Mouse (Mus musculus): ENCODE data around the gene Kctd11. TPM values are rescaled to one million over a fixed set of nuclear protein-coding genes. Genes with fewer than 3 reads are reported as not detected.

Kctd11 gene
- total and polyA plus RNA-seq, 3 experiments = 1.8 to 3.9 (median 2.1) TPM

DNA sequence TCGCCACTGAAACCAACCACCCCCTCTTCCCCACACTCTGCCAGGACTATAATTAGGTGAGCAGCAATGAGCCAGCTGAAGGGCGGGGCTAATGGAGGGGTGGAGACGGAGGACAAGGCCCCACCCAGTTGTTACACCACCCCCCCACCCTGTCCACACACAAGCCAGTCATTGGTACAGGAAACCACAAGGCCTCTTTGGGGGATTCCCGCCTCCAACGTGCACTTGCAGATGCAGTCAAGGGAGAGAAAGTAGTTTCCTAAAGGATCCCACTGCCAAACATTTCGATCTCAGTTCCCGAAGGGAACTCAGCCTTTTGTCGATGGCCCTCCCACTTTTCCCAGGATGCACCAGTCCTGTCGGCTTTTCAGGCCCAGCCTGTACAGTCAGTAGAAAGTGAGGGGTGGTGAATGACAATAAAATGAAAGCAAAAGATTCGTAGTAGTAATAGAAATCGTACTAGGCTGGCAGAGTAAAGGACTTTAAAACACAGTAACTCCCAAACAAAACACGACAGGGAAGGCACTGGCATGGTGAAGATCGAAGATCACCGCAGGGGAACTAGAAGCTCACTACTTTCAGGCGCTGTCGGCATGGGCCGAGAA lies 38.6 kb upstream of the Kctd11 start:
- peak; percentile 98 for DNase-seq (ENCODE audit: extremely low read depth)
- Histone ChIP-seq H3K27me3 (replicated peaks) (no peaks in the 10 kb centered on the region), H3K4me3 (replicated peaks in 1 of 3; ENCODE audit: low read depth in 2 of 3, low read length in 2 of 3, poor library complexity in 1 of 3) (peak overlapping the region; percentile 90 to 99 (median 95)), H3K4me1 (ENCODE audit: control insufficient read depth in 1 of 2, insufficient read depth in 2 of 2) (peaks cover 17 to 57% of the 10 kb centered on the region in 2 experiments), H3K9ac (ENCODE audit: insufficient read depth, low read depth) (peak overlapping the region; percentile 97), H3K79me2 (replicated peaks; ENCODE audit: control insufficient read depth, extremely low read depth, insufficient read depth, poor library complexity, severe bottlenecking) (peaks cover 51% of the 10 kb centered on the region), H3K9me3 (replicated peaks; ENCODE audit: low read length) (no peaks in the 10 kb centered on the region), H3K36me3 (replicated peaks in 1 of 2; ENCODE audit: control insufficient read depth in 1 of 2, insufficient read depth in 1 of 2, low read length in 1 of 2) (peaks cover 41 to 47% of the 10 kb centered on the region in 2 experiments), H3K27ac (ENCODE audit: insufficient read depth, low read depth) (peak overlapping the region; percentile 89), H3K4me2 (ENCODE audit: insufficient read depth, low read depth, poor library complexity, severe bottlenecking) (peak overlapping the region; percentile 67)
- peak; percentile 87 for TF ChIP-seq MAX (IDR thresholded peaks at IDR 0.05; ENCODE audit: low read length)
- no peak; the same call in 1 of the 2 replicates for TF ChIP-seq MAFK (IDR thresholded peaks at IDR 0.05; ENCODE audit: insufficient replicate concordance, low read length)
- no peak for TF ChIP-seq CTCF (conservative IDR thresholded peaks at IDR 0.05 in 1 of 2, IDR thresholded peaks at IDR 0.05 in 1 of 2; ENCODE audit: low read depth in 2 of 2, low read length in 2 of 2)
- no peak for TF ChIP-seq ZMIZ1 (IDR thresholded peaks at IDR 0.05; ENCODE audit: low read depth, low read length)
- TF ChIP-seq JUND (conservative IDR thresholded peaks at IDR 0.05; ENCODE audit: low read depth, low read length) = no peak
- peak; percentile 83 for TF ChIP-seq POLR2AphosphoS2 (IDR thresholded peaks at IDR 0.05; ENCODE audit: low read depth, low read length)
- TF ChIP-seq TBP (conservative IDR thresholded peaks at IDR 0.05; ENCODE audit: low read depth, low read length) = peak; percentile 91
- TF ChIP-seq USF1 (IDR thresholded peaks at IDR 0.05; ENCODE audit: low read depth, low read length) = no peak
- TF ChIP-seq PAX5 (IDR thresholded peaks at IDR 0.05; ENCODE audit: low read length) = no peak
- no peak for TF ChIP-seq EP300 (IDR thresholded peaks at IDR 0.05; ENCODE audit: low read length)
- no peak; the same call in 1 of the 2 replicates for TF ChIP-seq UBTF (IDR thresholded peaks at IDR 0.05; ENCODE audit: low read depth, low read length)
- peak; percentile 89 for TF ChIP-seq BHLHE40 (IDR thresholded peaks at IDR 0.05; ENCODE audit: low read depth, low read length)
- 0 out of 2 replicates have a peak, but pooled peaks have one; percentile 40 for TF ChIP-seq ELF1 (IDR thresholded peaks at IDR 0.05; ENCODE audit: low read depth, low read length)
- peak; percentile 98 for TF ChIP-seq MAZ (IDR thresholded peaks at IDR 0.05; ENCODE audit: low read depth, low read length)
- TF ChIP-seq JUN (IDR thresholded peaks at IDR 0.05; ENCODE audit: insufficient read depth, low read depth, low read length) = no peak
- TF ChIP-seq ZC3H11A (IDR thresholded peaks at IDR 0.05; ENCODE audit: low read depth, low read length) = no peak
- peak; percentile 65; the same call in 1 of the 2 replicates for TF ChIP-seq HCFC1 (IDR thresholded peaks at IDR 0.05; ENCODE audit: low read depth, low read length)
- TF ChIP-seq TCF12 (IDR thresholded peaks at IDR 0.05; ENCODE audit: low read depth, low read length) = peak; percentile 82
- no peak; the same call in 1 of the 2 replicates for TF ChIP-seq USF2 (conservative IDR thresholded peaks at IDR 0.05; ENCODE audit: low read depth, low read length)
- TF ChIP-seq E2F4 (IDR thresholded peaks at IDR 0.05; ENCODE audit: insufficient replicate concordance, low read depth, low read length) = 0 out of 2 replicates have a peak, but pooled peaks have one; percentile 43
- no peak for TF ChIP-seq SMC3 (IDR thresholded peaks at IDR 0.05; ENCODE audit: low read depth, low read length)
- peak; percentile 86 for TF ChIP-seq ETS1 (conservative IDR thresholded peaks at IDR 0.05; ENCODE audit: low read depth, low read length)
- peak; percentile 87 for TF ChIP-seq POLR2A (IDR thresholded peaks at IDR 0.05; ENCODE audit: low read depth, low read length)
- TF ChIP-seq CHD1 (IDR thresholded peaks at IDR 0.05; ENCODE audit: low read depth, low read length) = no peak
- peak; percentile 83 for TF ChIP-seq MEF2A (IDR thresholded peaks at IDR 0.05; ENCODE audit: borderline replicate concordance, low read depth, low read length)
- TF ChIP-seq MYC (IDR thresholded peaks at IDR 0.05; ENCODE audit: low read depth, low read length) = peak; percentile 96
- TF ChIP-seq RAD21 (IDR thresholded peaks at IDR 0.05; ENCODE audit: low read depth, low read length) = no peak
- TF ChIP-seq RCOR1 (conservative IDR thresholded peaks at IDR 0.05; ENCODE audit: low read depth, low read length) = 0 out of 2 replicates have a peak, but pooled peaks have one; percentile 32
- TF ChIP-seq CHD2 (IDR thresholded peaks at IDR 0.05; ENCODE audit: low read length) = peak; percentile 75
- TF ChIP-seq NELFE (IDR thresholded peaks at IDR 0.05; ENCODE audit: low read depth, low read length) = peak; percentile 43
- peak; percentile 35 for TF ChIP-seq NRF1 (IDR thresholded peaks at IDR 0.05; ENCODE audit: low read depth, low read length)
- peak; percentile 97 for TF ChIP-seq SIN3A (IDR thresholded peaks at IDR 0.05; ENCODE audit: low read length)
- TF ChIP-seq MXI1 (IDR thresholded peaks at IDR 0.05; ENCODE audit: low read depth, low read length) = peak; percentile 89
- TF ChIP-seq IRF4 (IDR thresholded peaks at IDR 0.05; ENCODE audit: low read depth, low read length) = peak; percentile 81; the same call in 1 of the 2 replicates
- dilution Hi-C loops (cut with MboI; ENCODE audit: extremely low pct_ligation_motif_present, extremely low pct_unique_long_range_greater_than_20kb, low sequenced_read_pairs) = no loop called here
- in situ Hi-C loops (cut with MboI; ENCODE audit: low pct_ligation_motif_present, low pct_unique_long_range_greater_than_20kb, low sequenced_read_pairs) = loop anchor here (5.0 kb wide), 1 partner anchor 37 kb away; the partner anchor contains the start of gene Kctd11
